Mouse (Mus musculus): ENCODE results near the gene Pou5f1. TPM values are rescaled to one million over a fixed set of nuclear protein-coding genes. Genes with fewer than 3 reads are reported as not detected.

The Pou5f1 gene
- polyA plus RNA-seq, 1 experiment from 2014 or later = not detected

DNA sequence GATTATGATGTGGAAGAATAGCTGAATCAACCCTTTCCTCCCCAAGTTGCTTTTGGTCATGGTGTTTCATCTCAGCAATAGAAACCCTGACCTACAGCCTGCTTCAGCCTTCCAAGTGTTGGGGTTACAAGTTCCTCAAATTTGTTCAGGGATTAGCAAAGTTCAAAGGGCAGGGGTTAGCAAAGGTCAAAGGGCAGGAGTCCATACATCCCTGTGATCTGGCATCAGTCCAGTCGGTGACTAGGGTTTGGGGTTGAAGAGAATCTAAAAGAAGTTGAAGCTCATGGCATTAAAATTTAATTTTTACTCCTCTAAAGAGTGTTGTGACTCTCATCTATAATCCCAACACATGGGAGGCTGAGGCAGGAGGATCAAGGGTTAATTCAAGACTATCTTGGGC, 32.7 kb downstream of the Pou5f1 start:
- Histone ChIP-seq H3K27me3 (replicated peaks; ENCODE audit: control insufficient read depth, insufficient read depth, low read length) (no peaks in the 10 kb centered on the region), H3K36me3 (ENCODE audit: control insufficient read depth, insufficient read depth, low read length) (no peaks in the 10 kb centered on the region), H3K4me2 (ENCODE audit: low read length) (no peak overlapping the region), H3K9me3 (ENCODE audit: control insufficient read depth, low read length) (no peaks in the 10 kb centered on the region), H3K27ac (ENCODE audit: low read depth) (no peak overlapping the region), H3K9ac (ENCODE audit: low read length) (no peak overlapping the region), H3K4me1 (replicated peaks; ENCODE audit: control insufficient read depth, insufficient read depth, low read length) (no peaks in the 10 kb centered on the region), H3K4me3 (ENCODE audit: low read depth, low read length) (no peak overlapping the region)
- DNase-seq (ENCODE audit: low spot score) (no peak), ATAC-seq (replicated peaks; ENCODE audit: low FRiP score, low TSS enrichment, low read depth) (no peak)
- WGBS = 84% methylated on average over 1 of the region's 1 CpGs

GRCm38 (mm10) chr17:35539540-35539939, 33.7 kb downstream of the Pou5f1 start:
- no peak overlapping the region for H3K4me3 ChIP-seq (ENCODE audit: low read depth, low read length)
- H3K36me3 ChIP-seq (ENCODE audit: control insufficient read depth, insufficient read depth, low read length) = no peaks in the 10 kb centered on the region
- no peak for DNase-seq (ENCODE audit: low spot score)
- no peaks in the 10 kb centered on the region for H3K27me3 ChIP-seq (replicated peaks; ENCODE audit: control insufficient read depth, insufficient read depth, low read length)
- WGBS = 60% methylated on average over 10 of the region's 10 CpGs
- no peaks in the 10 kb centered on the region for H3K9me3 ChIP-seq (ENCODE audit: control insufficient read depth, low read length)
- no peaks in the 10 kb centered on the region for H3K4me1 ChIP-seq (replicated peaks; ENCODE audit: control insufficient read depth, insufficient read depth, low read length)
- H3K27ac ChIP-seq (ENCODE audit: low read depth) = no peak overlapping the region
- H3K9ac ChIP-seq (ENCODE audit: low read length) = no peak overlapping the region
- H3K4me2 ChIP-seq (ENCODE audit: low read length) = no peak overlapping the region
- ATAC-seq (replicated peaks; ENCODE audit: low FRiP score, low TSS enrichment, low read depth) = no peak

DNA sequence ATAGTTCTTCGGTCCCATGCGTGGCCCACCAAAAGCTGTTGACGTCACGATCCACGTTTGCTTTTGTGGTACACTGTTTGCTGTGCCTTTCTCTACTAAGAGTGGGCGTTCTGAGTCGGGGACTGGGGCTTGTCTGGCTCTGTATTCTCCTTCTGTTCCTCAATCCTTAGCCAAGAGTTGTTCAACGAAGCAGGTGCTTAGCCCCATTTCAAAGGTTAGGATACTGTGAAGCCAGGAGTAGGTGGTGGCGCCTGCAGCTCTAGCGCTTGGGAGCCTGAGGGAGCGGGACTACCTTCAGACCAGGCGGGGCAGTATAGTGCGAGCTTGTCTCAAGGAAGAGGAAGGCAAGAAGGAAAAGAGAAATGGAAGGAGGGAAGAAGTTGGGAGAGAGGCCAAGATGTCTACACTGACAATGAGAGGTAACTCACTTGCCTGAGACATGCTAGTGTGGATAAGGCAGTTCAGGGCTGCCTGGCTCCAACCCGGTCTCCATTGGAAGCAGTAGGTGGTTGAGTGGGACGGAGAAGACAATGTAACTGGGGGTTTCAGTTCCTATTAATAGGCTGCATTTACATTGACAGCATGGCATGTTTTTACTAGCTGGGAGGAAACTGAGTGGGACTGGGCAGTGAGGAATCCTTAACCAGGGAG, 37.1 kb downstream of the Pou5f1 start:
- Histone ChIP-seq H3K4me3 (ENCODE audit: low read depth, low read length) (no peak overlapping the region), H3K4me2 (ENCODE audit: low read length) (no peak overlapping the region), H3K4me1 (replicated peaks; ENCODE audit: control insufficient read depth, insufficient read depth, low read length) (no peaks in the 10 kb centered on the region), H3K9me3 (ENCODE audit: control insufficient read depth, low read length) (no peaks in the 10 kb centered on the region), H3K27me3 (replicated peaks; ENCODE audit: control insufficient read depth, insufficient read depth, low read length) (no peaks in the 10 kb centered on the region), H3K36me3 (ENCODE audit: control insufficient read depth, insufficient read depth, low read length) (no peaks in the 10 kb centered on the region), H3K27ac (ENCODE audit: low read depth) (no peak overlapping the region), H3K9ac (ENCODE audit: low read length) (no peak overlapping the region)
- no peak for ATAC-seq (replicated peaks; ENCODE audit: low FRiP score, low TSS enrichment, low read depth)
- 82% methylated on average over 15 of the region's 15 CpGs for WGBS
- no peak for DNase-seq (ENCODE audit: low spot score)

- no peak overlapping the region for H3K4me2 ChIP-seq (ENCODE audit: low read length)
- ATAC-seq (replicated peaks; ENCODE audit: low FRiP score, low TSS enrichment, low read depth) = no peak
- H3K4me3 ChIP-seq (ENCODE audit: low read depth, low read length) = no peak overlapping the region
- H3K9ac ChIP-seq (ENCODE audit: low read length) = no peak overlapping the region
- H3K27ac ChIP-seq (ENCODE audit: low read depth) = no peak overlapping the region
- no peaks in the 10 kb centered on the region for H3K9me3 ChIP-seq (ENCODE audit: control insufficient read depth, low read length)
- H3K4me1 ChIP-seq (replicated peaks; ENCODE audit: control insufficient read depth, insufficient read depth, low read length) = no peaks in the 10 kb centered on the region
- 56% methylated on average over 14 of the region's 14 CpGs for WGBS
- DNase-seq (ENCODE audit: low spot score) = no peak
- no peaks in the 10 kb centered on the region for H3K36me3 ChIP-seq (ENCODE audit: control insufficient read depth, insufficient read depth, low read length)
- H3K27me3 ChIP-seq (replicated peaks; ENCODE audit: control insufficient read depth, insufficient read depth, low read length) = no peaks in the 10 kb centered on the region
Observed at GRCm38 (mm10) chr17:35543412-35543861, 37.6 kb downstream of the Pou5f1 start.

- Histone ChIP-seq H3K36me3 (ENCODE audit: control insufficient read depth, insufficient read depth, low read length) (no peaks in the 10 kb centered on the region), H3K27ac (ENCODE audit: low read depth) (no peak overlapping the region), H3K4me2 (ENCODE audit: low read length) (no peak overlapping the region), H3K9me3 (ENCODE audit: control insufficient read depth, low read length) (no peaks in the 10 kb centered on the region), H3K27me3 (replicated peaks; ENCODE audit: control insufficient read depth, insufficient read depth, low read length) (no peaks in the 10 kb centered on the region), H3K4me1 (replicated peaks; ENCODE audit: control insufficient read depth, insufficient read depth, low read length) (0 out of 2 replicates have a peak, but pooled peaks cover 2% of the 10 kb centered on the region), H3K4me3 (ENCODE audit: low read depth, low read length) (no peak overlapping the region), H3K9ac (ENCODE audit: low read length) (no peak overlapping the region)
- DNase-seq (ENCODE audit: low spot score) (no peak), ATAC-seq (replicated peaks; ENCODE audit: low FRiP score, low TSS enrichment, low read depth) (no peak)
- 87% methylated on average over 6 of the region's 6 CpGs for WGBS
Observed at GRCm38 (mm10) chr17:35544001-35544400, 38.2 kb downstream of the Pou5f1 start.

DNA sequence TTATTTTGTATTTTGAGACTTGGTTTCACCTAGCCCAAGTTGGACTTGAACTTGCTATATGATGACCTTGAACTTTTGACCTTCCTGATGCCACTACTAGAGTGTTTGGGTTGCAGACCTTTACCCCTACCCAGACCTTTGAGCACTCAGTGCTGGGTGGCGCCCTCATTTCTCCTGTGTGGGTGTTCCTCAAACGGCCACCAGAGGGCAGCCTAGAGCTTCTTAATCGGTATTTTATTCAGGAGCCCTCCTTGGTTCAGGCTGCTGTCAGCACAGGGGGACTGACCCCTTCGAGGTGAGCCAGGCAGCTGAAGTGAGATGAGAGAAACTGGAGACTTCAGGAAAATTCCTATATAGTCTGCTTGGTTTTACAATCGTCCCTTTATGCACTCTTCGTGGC, 38.9 kb downstream of the Pou5f1 start:
- Histone ChIP-seq H3K27ac (ENCODE audit: low read depth) (no peak overlapping the region), H3K27me3 (replicated peaks; ENCODE audit: control insufficient read depth, insufficient read depth, low read length) (no peaks in the 10 kb centered on the region), H3K9me3 (ENCODE audit: control insufficient read depth, low read length) (no peaks in the 10 kb centered on the region), H3K36me3 (ENCODE audit: control insufficient read depth, insufficient read depth, low read length) (no peaks in the 10 kb centered on the region), H3K4me3 (ENCODE audit: low read depth, low read length) (no peak overlapping the region), H3K9ac (ENCODE audit: low read length) (no peak overlapping the region), H3K4me1 (replicated peaks; ENCODE audit: control insufficient read depth, insufficient read depth, low read length) (0 out of 2 replicates have a peak, but pooled peaks cover 2% of the 10 kb centered on the region), H3K4me2 (ENCODE audit: low read length) (no peak overlapping the region)
- ATAC-seq (replicated peaks; ENCODE audit: low FRiP score, low TSS enrichment, low read depth) = no peak; the same call in 1 of the 2 replicates
- DNase-seq (ENCODE audit: low spot score) = peak; percentile 80
- 30% methylated on average over 6 of the region's 6 CpGs for WGBS

DNA sequence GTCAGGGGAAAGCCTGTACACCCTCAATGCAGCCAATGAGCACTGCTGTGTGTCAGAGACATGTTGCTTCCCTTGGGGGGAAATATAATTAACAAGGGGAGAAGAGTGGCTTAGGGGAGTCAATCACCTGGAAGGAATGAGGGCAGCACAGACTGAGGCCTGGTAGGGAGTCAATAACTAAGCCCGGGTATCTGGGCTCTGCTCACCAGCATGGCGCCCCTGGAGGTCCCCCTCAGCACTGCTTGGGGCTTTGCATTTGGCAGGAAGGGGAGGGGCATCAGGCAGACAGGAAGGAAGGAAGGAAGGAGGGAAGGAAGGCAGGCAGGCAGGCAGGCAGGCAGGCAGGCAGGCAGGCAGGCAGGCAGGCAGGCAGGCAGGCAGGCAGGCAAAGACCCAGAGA, 41.6 kb downstream of the Pou5f1 start:
- Histone ChIP-seq H3K9me3 (ENCODE audit: control insufficient read depth, low read length) (no peaks in the 10 kb centered on the region), H3K27ac (ENCODE audit: low read depth) (no peak overlapping the region), H3K4me2 (ENCODE audit: low read length) (no peak overlapping the region), H3K4me3 (ENCODE audit: low read depth, low read length) (no peak overlapping the region), H3K27me3 (replicated peaks; ENCODE audit: control insufficient read depth, insufficient read depth, low read length) (no peaks in the 10 kb centered on the region), H3K4me1 (replicated peaks; ENCODE audit: control insufficient read depth, insufficient read depth, low read length) (0 out of 2 replicates have a peak, but pooled peaks cover 7% of the 10 kb centered on the region), H3K36me3 (ENCODE audit: control insufficient read depth, insufficient read depth, low read length) (no peaks in the 10 kb centered on the region), H3K9ac (ENCODE audit: low read length) (no peak overlapping the region)
- 61% methylated on average over 2 of the region's 2 CpGs for WGBS
- DNase-seq (ENCODE audit: low spot score) (no peak), ATAC-seq (replicated peaks; ENCODE audit: low FRiP score, low TSS enrichment, low read depth) (no peak)

DNA sequence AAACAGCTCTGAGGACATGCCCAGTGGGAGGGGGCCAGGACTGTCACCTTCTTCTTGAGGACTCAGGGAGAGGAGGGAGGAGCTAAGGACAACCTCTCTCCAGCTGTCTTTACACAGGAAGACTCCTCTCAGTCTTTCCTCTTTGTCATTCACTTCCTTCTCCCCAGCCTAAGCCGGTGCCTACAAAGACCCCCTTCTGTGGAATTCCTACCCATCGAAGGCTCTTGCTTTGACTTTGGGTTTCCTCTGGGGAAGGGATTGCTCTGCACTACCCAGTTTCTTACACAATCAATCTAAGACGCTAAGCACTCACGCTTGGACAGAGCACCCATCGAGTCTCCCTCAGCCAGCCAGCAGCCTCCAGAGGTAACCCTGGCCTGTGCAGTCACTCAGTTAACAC, 42.8 kb downstream of the Pou5f1 start:
- Histone ChIP-seq H3K27ac (ENCODE audit: low read depth) (0 out of 2 replicates have a peak overlapping the region, but pooled peaks have one; percentile 22), H3K4me1 (replicated peaks; ENCODE audit: control insufficient read depth, insufficient read depth, low read length) (0 out of 2 replicates have a peak, but pooled peaks cover 7% of the 10 kb centered on the region), H3K36me3 (ENCODE audit: control insufficient read depth, insufficient read depth, low read length) (no peaks in the 10 kb centered on the region), H3K9me3 (ENCODE audit: control insufficient read depth, low read length) (no peaks in the 10 kb centered on the region), H3K27me3 (replicated peaks; ENCODE audit: control insufficient read depth, insufficient read depth, low read length) (no peaks in the 10 kb centered on the region), H3K9ac (ENCODE audit: low read length) (no peak overlapping the region), H3K4me2 (ENCODE audit: low read length) (no peak overlapping the region), H3K4me3 (ENCODE audit: low read depth, low read length) (no peak overlapping the region)
- WGBS = 25% methylated on average over 5 of the region's 5 CpGs
- no peak for ATAC-seq (replicated peaks; ENCODE audit: low FRiP score, low TSS enrichment, low read depth)
- no peak for DNase-seq (ENCODE audit: low spot score)
